Mouse (Mus musculus): ENCODE results near the gene Ppa1. TPM values are rescaled to one million over a fixed set of nuclear protein-coding genes. Genes with fewer than 3 reads are reported as not detected.
"Not testable (repeated sequence)": the region's sequence is repeated elsewhere in the genome, so short reads cannot be mapped to it uniquely, and the experiment has no call there.

The Ppa1 gene
- total RNA-seq, 1 experiment = 262 TPM

GRCm38 (mm10) chr10:61621681-61622080, 26.7 kb upstream of the Ppa1 start:
- Histone ChIP-seq H3K9me3 (ENCODE audit: control insufficient read depth, insufficient read depth, low read depth, low read length) (no peaks in the 10 kb centered on the region), H3K36me3 (ENCODE audit: control insufficient read depth, insufficient read depth, low read length, poor library complexity, severe bottlenecking) (no peaks in the 10 kb centered on the region), H3K4me1 (ENCODE audit: control insufficient read depth in 2 of 2, insufficient read depth in 2 of 2, low read length in 2 of 2, poor library complexity in 1 of 2) (peaks cover 0 to 8% of the 10 kb centered on the region in 2 experiments; a peak in 2 of 4 replicates), H3K9ac (ENCODE audit: insufficient read depth, low read depth, low read length, poor library complexity, severe bottlenecking) (no peak overlapping the region), H3K4me3 (ENCODE audit: insufficient read depth in 1 of 2, low read depth in 1 of 2, low read length in 2 of 2, poor library complexity in 1 of 2, severe bottlenecking in 1 of 2) (no peak overlapping the region), H3K27ac (ENCODE audit: insufficient read depth, low read depth, low read length, poor library complexity, severe bottlenecking) (no peak overlapping the region)
- in situ Hi-C loops (cut with MboI; ENCODE audit: low sequenced_read_pairs in 2 of 2, unreplicated experiment in 2 of 2) = no loop called here
- no peak for DNase-seq (ENCODE audit: low read depth, low spot score)
- no peak for TF ChIP-seq CHD2 (IDR thresholded peaks at IDR 0.05; ENCODE audit: low read depth, low read length)
- no peak for TF ChIP-seq ZC3H11A (IDR thresholded peaks at IDR 0.05; ENCODE audit: borderline replicate concordance, low read depth, low read length)
- no peak for TF ChIP-seq ZNF384 (IDR thresholded peaks at IDR 0.05; ENCODE audit: low read depth, low read length)
- no peak for TF ChIP-seq HCFC1 (IDR thresholded peaks at IDR 0.05; ENCODE audit: borderline replicate concordance, insufficient read depth, low read length)
- TF ChIP-seq MAFK (IDR thresholded peaks at IDR 0.05; ENCODE audit: insufficient read depth, low read depth, low read length) = no peak

- H3K9me3 ChIP-seq (ENCODE audit: control insufficient read depth, insufficient read depth, low read depth, low read length); in situ Hi-C loops (cut with MboI; ENCODE audit: low sequenced_read_pairs in 2 of 2, unreplicated experiment in 2 of 2); DNase-seq (ENCODE audit: low read depth, low spot score): not testable (repeated sequence)
These were observed 24.5 kb upstream of the Ppa1 start for GRCm38 (mm10) chr10:61623874-61624273.

GRCm38 (mm10) chr10:61624771-61625170, 23.6 kb upstream of the Ppa1 start:
- Histone ChIP-seq H3K36me3 (ENCODE audit: control insufficient read depth, insufficient read depth, low read length, poor library complexity, severe bottlenecking) (no peaks in the 10 kb centered on the region), H3K9me3 (ENCODE audit: control insufficient read depth, insufficient read depth, low read depth, low read length) (no peaks in the 10 kb centered on the region), H3K4me3 (ENCODE audit: insufficient read depth in 1 of 2, low read depth in 1 of 2, low read length in 2 of 2, poor library complexity in 1 of 2, severe bottlenecking in 1 of 2) (peak overlapping the region; percentile 50 to 63; a peak in 3 of 4 replicates), H3K27ac (ENCODE audit: insufficient read depth, low read depth, low read length, poor library complexity, severe bottlenecking) (no peak overlapping the region), H3K4me1 (ENCODE audit: control insufficient read depth in 2 of 2, insufficient read depth in 2 of 2, low read length in 2 of 2, poor library complexity in 1 of 2) (peaks cover 0 to 8% of the 10 kb centered on the region in 2 experiments; a peak in 2 of 4 replicates), H3K9ac (ENCODE audit: insufficient read depth, low read depth, low read length, poor library complexity, severe bottlenecking) (no peak overlapping the region)
- DNase-seq (ENCODE audit: low read depth, low spot score) = no peak
- in situ Hi-C loops (cut with MboI; ENCODE audit: low sequenced_read_pairs in 2 of 2, unreplicated experiment in 2 of 2) = no loop called here
- no peak for TF ChIP-seq ZNF384 (IDR thresholded peaks at IDR 0.05; ENCODE audit: low read depth, low read length)

More at GRCm38 (mm10) chr10:61623874-61624273, 24.5 kb upstream of the Ppa1 start:
- H3K9ac ChIP-seq (ENCODE audit: insufficient read depth, low read depth, low read length, poor library complexity, severe bottlenecking); H3K4me1 ChIP-seq (ENCODE audit: control insufficient read depth in 2 of 2, insufficient read depth in 2 of 2, low read length in 2 of 2, poor library complexity in 1 of 2); H3K27ac ChIP-seq (ENCODE audit: insufficient read depth, low read depth, low read length, poor library complexity, severe bottlenecking); H3K4me3 ChIP-seq (ENCODE audit: insufficient read depth in 1 of 2, low read depth in 1 of 2, low read length in 2 of 2, poor library complexity in 1 of 2, severe bottlenecking in 1 of 2); H3K36me3 ChIP-seq (ENCODE audit: control insufficient read depth, insufficient read depth, low read length, poor library complexity, severe bottlenecking): not testable (repeated sequence)

- Histone ChIP-seq H3K9ac (ENCODE audit: insufficient read depth, low read depth, low read length, poor library complexity, severe bottlenecking) (peak overlapping the region; percentile 5), H3K36me3 (ENCODE audit: control insufficient read depth, insufficient read depth, low read length, poor library complexity, severe bottlenecking) (no peaks in the 10 kb centered on the region), H3K4me1 (ENCODE audit: control insufficient read depth in 2 of 2, insufficient read depth in 2 of 2, low read length in 2 of 2, poor library complexity in 1 of 2) (peaks cover 0 to 8% of the 10 kb centered on the region in 2 experiments; a peak in 2 of 4 replicates), H3K4me3 (ENCODE audit: insufficient read depth in 1 of 2, low read depth in 1 of 2, low read length in 2 of 2, poor library complexity in 1 of 2, severe bottlenecking in 1 of 2) (peak overlapping the region; percentile 50 to 63), H3K9me3 (ENCODE audit: control insufficient read depth, insufficient read depth, low read depth, low read length) (no peaks in the 10 kb centered on the region), H3K27ac (ENCODE audit: insufficient read depth, low read depth, low read length, poor library complexity, severe bottlenecking) (no peak overlapping the region)
- in situ Hi-C loops (cut with MboI; ENCODE audit: low sequenced_read_pairs in 2 of 2, unreplicated experiment in 2 of 2) = no loop called here
- TF ChIP-seq HCFC1 (IDR thresholded peaks at IDR 0.05; ENCODE audit: borderline replicate concordance, insufficient read depth, low read length) = no peak
- TF ChIP-seq ZNF384 (IDR thresholded peaks at IDR 0.05; ENCODE audit: low read depth, low read length) = no peak
- no peak for TF ChIP-seq MAFK (IDR thresholded peaks at IDR 0.05; ENCODE audit: insufficient read depth, low read depth, low read length)
- no peak for TF ChIP-seq ZC3H11A (IDR thresholded peaks at IDR 0.05; ENCODE audit: borderline replicate concordance, low read depth, low read length)
- no peak for TF ChIP-seq CHD2 (IDR thresholded peaks at IDR 0.05; ENCODE audit: low read depth, low read length)
- DNase-seq (ENCODE audit: low read depth, low spot score) = no peak
These were observed 22.7 kb upstream of the Ppa1 start for GRCm38 (mm10) chr10:61625381-61626257.

GRCm38 (mm10) chr10:61626551-61626950, 21.8 kb upstream of the Ppa1 start:
- Histone ChIP-seq H3K27ac (ENCODE audit: insufficient read depth, low read depth, low read length, poor library complexity, severe bottlenecking) (no peak overlapping the region), H3K4me3 (ENCODE audit: insufficient read depth in 1 of 2, low read depth in 1 of 2, low read length in 2 of 2, poor library complexity in 1 of 2, severe bottlenecking in 1 of 2) (no peak overlapping the region)
- no peak for TF ChIP-seq ZNF384 (IDR thresholded peaks at IDR 0.05; ENCODE audit: low read depth, low read length)
- no peak for TF ChIP-seq ZC3H11A (IDR thresholded peaks at IDR 0.05; ENCODE audit: borderline replicate concordance, low read depth, low read length)
- TF ChIP-seq HCFC1 (IDR thresholded peaks at IDR 0.05; ENCODE audit: borderline replicate concordance, insufficient read depth, low read length) = no peak
- TF ChIP-seq CHD2 (IDR thresholded peaks at IDR 0.05; ENCODE audit: low read depth, low read length) = no peak
- TF ChIP-seq MAFK (IDR thresholded peaks at IDR 0.05; ENCODE audit: insufficient read depth, low read depth, low read length) = no peak

More at GRCm38 (mm10) chr10:61626551-61626950, 21.8 kb upstream of the Ppa1 start:
- in situ Hi-C loops (cut with MboI; ENCODE audit: low sequenced_read_pairs in 2 of 2, unreplicated experiment in 2 of 2) = no loop called here
- Histone ChIP-seq H3K9ac (ENCODE audit: insufficient read depth, low read depth, low read length, poor library complexity, severe bottlenecking) (no peak overlapping the region), H3K9me3 (ENCODE audit: control insufficient read depth, insufficient read depth, low read depth, low read length) (no peaks in the 10 kb centered on the region), H3K36me3 (ENCODE audit: control insufficient read depth, insufficient read depth, low read length, poor library complexity, severe bottlenecking) (no peaks in the 10 kb centered on the region), H3K4me1 (ENCODE audit: control insufficient read depth in 2 of 2, insufficient read depth in 2 of 2, low read length in 2 of 2, poor library complexity in 1 of 2) (peaks cover 0 to 8% of the 10 kb centered on the region in 2 experiments; a peak in 2 of 4 replicates)
- no peak for DNase-seq (ENCODE audit: low read depth, low spot score)
